Mouse (Mus musculus) testis, adult 2 months (tissue): ENCODE results near the gene Fkbp5. TPM values are rescaled to one million over a fixed set of nuclear protein-coding genes. Genes with fewer than 3 reads are reported as not detected.

Experiments
- H3K27ac ChIP-seq: fragments of 200-500 bp; 2 replicates; pipeline ENCODE4 v1.5.1; 2012; ENCODE audit warnings: low read depth, low read length; ENCODE audit not compliant: control insufficient read depth, insufficient read depth
- H3K27me3 ChIP-seq: fragments of 200-500 bp; 2 replicates; pipeline ENCODE4 v1.6.1; 2012; ENCODE audit warnings: mild to moderate bottlenecking, low read length, moderate library complexity; ENCODE audit not compliant: control insufficient read depth, insufficient read depth
- H3K36me3 ChIP-seq: fragments of 200-500 bp; 2 replicates; pipeline ENCODE4 v1.6.1; 2012; ENCODE audit warnings: mild to moderate bottlenecking, low read length; ENCODE audit not compliant: control insufficient read depth, insufficient read depth
- H3K4me1 ChIP-seq: fragments of 200-500 bp; 2 replicates; pipeline ENCODE4 v1.6.1; 2012; ENCODE audit warnings: low read length; ENCODE audit not compliant: control insufficient read depth, insufficient read depth
- H3K4me3 ChIP-seq: fragments of 200-500 bp; 2 replicates; pipeline ENCODE4 v1.5.1; 2012; ENCODE audit warnings: low read depth, mild to moderate bottlenecking, low read length, moderate library complexity, mixed read lengths; ENCODE audit not compliant: control insufficient read depth
- CTCF ChIP-seq: fragments of 200-500 bp; IDR thresholded peaks from 2 replicates; pipeline ENCODE4 v1.5.1; 2012; ENCODE audit warnings: low read depth, mild to moderate bottlenecking, inconsistent platforms, low read length, moderate library complexity; ENCODE audit not compliant: control insufficient read depth, insufficient read depth, insufficient replicate concordance
- POLR2A ChIP-seq: fragments of 200-500 bp; IDR thresholded peaks from 2 replicates; pipeline ENCODE4 v1.6.1; 2012; ENCODE audit warnings: low read depth, mild to moderate bottlenecking, inconsistent platforms, low read length, moderate library complexity; ENCODE audit not compliant: control insufficient read depth
- polyA plus RNA-seq: library from polyadenylated mRNA; depleted of rRNA; stranded (reverse); fragments of >200 nt; gene quantifications from 2 replicates; pipeline ENCODE4 v1.2.3, GENCODE M21; 2012

The Fkbp5 gene
- polyA plus RNA-seq, 1 experiment, result 19.8 TPM

- no peaks in the 10 kb centered on the region for H3K36me3 ChIP-seq
- no peaks in the 10 kb centered on the region for H3K27me3 ChIP-seq
- peaks cover 18% of the 10 kb centered on the region for H3K4me1 ChIP-seq
- TF ChIP-seq POLR2A (no peak), CTCF (no peak)
- no peak overlapping the region for H3K4me3 ChIP-seq
- peak overlapping the region; percentile 68 for H3K27ac ChIP-seq
Observed at GRCm38 (mm10) chr17:28487584-28488257, 29.6 kb downstream of the Fkbp5 start.

DNA sequence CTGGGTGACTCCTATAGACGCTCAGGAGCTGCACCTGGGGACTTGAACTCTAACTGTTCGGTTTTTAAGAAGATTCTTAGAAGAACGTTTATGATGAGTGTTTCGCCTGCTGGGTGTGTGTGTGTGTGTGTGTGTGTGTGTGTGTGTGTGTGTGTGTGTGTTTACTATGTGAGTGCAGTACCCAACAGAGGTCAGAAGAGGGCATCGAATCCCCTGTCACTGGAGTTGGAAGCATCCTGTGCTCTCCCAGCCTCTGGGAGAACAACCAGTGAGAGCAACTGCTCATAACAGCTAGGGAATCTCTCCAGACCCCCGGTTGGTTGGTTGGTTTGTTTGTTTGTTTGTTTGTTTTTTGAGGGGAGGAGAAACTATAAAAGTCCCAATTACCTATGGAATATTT lies 30.6 kb downstream of the Fkbp5 start:
- H3K4me3 ChIP-seq, result peak overlapping the region; percentile 79
- no peaks in the 10 kb centered on the region for H3K36me3 ChIP-seq
- H3K4me1 ChIP-seq, result peaks cover 18% of the 10 kb centered on the region
- no peaks in the 10 kb centered on the region for H3K27me3 ChIP-seq
- no peak for TF ChIP-seq CTCF
- no peak for TF ChIP-seq POLR2A
- no peak overlapping the region; the same call in 1 of the 2 replicates for H3K27ac ChIP-seq

DNA sequence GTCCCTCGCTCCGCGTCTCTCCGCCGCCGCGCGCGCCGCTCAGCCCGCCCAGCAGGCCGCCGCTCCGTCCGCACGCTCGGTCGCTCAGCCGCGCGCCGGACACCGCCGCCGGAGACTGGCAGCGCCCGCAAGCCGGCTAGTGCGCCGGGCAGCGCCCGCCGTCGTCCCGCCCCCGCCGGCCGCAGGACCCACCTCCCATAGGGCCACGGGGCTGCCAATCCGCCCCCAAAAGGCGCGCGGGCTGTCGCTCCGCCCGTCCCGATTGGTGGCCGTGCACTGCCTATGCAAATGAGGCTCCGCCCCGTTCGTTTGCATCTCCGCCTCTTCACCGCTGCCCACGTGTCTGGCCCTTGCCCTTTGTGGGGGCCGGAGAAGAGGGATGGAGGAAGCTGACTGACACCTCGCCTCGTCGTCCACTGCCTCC lies 31.3 kb downstream of the Fkbp5 start:
- no peaks in the 10 kb centered on the region for H3K36me3 ChIP-seq
- peak overlapping the region; percentile 95 for H3K27ac ChIP-seq
- TF ChIP-seq CTCF (no peak), POLR2A (peak; percentile 79; the same call in 1 of the 2 replicates)
- peaks cover 18% of the 10 kb centered on the region for H3K4me1 ChIP-seq
- no peaks in the 10 kb centered on the region for H3K27me3 ChIP-seq
- peak overlapping the region; percentile 97 for H3K4me3 ChIP-seq

DNA sequence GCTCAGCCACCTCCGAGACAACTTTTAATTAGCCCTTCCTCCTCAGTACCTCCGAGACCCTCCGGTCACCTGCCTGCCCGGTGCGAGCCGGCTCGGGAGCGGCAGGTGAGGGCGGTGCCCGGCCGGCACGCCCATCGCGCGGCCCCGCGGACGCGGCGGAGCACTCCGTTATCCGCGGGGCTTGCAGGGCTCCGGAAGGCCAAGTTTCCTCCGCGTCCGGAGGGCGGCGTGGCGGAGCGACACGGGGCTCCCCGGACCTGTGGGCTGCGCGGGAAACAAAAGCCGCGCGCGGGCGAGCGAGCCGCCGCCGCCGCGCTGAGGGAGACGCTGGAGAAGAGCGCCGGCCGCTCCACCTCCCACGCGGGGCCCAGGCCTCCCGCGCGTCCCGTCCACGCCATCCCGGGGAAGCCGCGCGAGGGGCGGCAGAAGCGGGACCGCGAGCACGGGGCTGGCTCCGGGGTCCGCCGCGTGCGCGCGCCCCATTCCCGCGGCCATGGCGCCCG lies 31.8 kb downstream of the Fkbp5 start:
- Histone ChIP-seq H3K27ac (peak overlapping the region; percentile 95), H3K4me3 (peak overlapping the region; percentile 97), H3K36me3 (no peaks in the 10 kb centered on the region), H3K4me1 (peaks cover 18% of the 10 kb centered on the region), H3K27me3 (no peaks in the 10 kb centered on the region)
- TF ChIP-seq POLR2A, result no peak

DNA sequence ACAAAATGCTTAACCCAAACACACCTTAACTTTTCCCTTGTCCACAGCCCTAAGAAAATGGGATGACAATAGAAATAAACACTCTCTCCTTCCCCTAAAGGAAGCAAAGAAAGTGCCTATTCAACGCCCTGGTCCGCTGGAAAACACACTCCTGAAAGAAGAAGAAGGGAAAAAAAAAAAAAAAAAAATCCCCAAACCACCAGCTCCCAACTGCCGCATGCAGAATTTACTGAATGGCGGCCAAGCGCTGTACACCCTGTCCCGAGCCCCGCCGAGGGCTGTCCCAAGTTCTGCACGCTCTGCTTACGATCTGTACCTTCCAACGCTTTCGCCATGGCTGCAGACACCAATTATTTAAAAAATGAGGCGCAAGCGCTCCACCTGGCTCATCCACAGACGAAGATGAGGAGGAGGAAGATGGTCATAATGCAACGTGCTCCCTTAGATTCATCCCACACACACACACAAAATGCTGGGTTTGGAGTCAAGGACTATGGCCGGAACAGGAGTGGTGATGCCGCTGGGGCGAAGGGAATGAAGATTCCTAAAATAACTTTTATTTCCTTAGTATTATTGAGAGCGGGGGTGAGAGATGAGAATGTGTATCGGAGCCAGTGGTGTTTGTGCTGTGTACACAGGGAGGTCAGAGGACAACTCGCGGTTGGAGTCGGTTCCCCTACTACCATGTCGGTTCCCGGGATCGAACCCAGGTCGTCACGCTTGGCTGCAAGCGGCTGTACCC lies 32.5 kb downstream of the Fkbp5 start:
- Histone ChIP-seq H3K4me1 (peaks cover 18% of the 10 kb centered on the region), H3K27ac (peak overlapping the region; percentile 95), H3K36me3 (no peaks in the 10 kb centered on the region), H3K27me3 (no peaks in the 10 kb centered on the region), H3K4me3 (peak overlapping the region; percentile 97)
- no peak for TF ChIP-seq POLR2A
- no peak for TF ChIP-seq CTCF

GRCm38 (mm10) chr17:28477421-28477820 lies 39.9 kb downstream of the Fkbp5 start:
- Histone ChIP-seq H3K4me1 (no peaks in the 10 kb centered on the region), H3K27ac (no peak overlapping the region), H3K27me3 (no peaks in the 10 kb centered on the region), H3K36me3 (no peaks in the 10 kb centered on the region), H3K4me3 (no peak overlapping the region)
- TF ChIP-seq POLR2A (no peak), CTCF (no peak)

- H3K36me3 ChIP-seq, result no peaks in the 10 kb centered on the region
- TF ChIP-seq CTCF, result no peak
- no peak for TF ChIP-seq POLR2A
- H3K27me3 ChIP-seq, result no peaks in the 10 kb centered on the region
- H3K27ac ChIP-seq, result no peak overlapping the region
- H3K4me1 ChIP-seq, result no peaks in the 10 kb centered on the region
- no peak overlapping the region for H3K4me3 ChIP-seq
Observed at GRCm38 (mm10) chr17:28476441-28476840, 40.9 kb downstream of the Fkbp5 start.
